Mouse (Mus musculus): ENCODE results near the gene Wdr18. TPM values are rescaled to one million over a fixed set of nuclear protein-coding genes. Genes with fewer than 3 reads are reported as not detected.

The Wdr18 gene
- total and polyA plus RNA-seq, 3 experiments, result 28.5 to 69.0 (median 34.6) TPM

- no peak for DNase-seq (ENCODE audit: low spot score)
- ATAC-seq (ENCODE audit: extremely low read depth, insufficient number of reproducible peaks, low FRiP score, poor library complexity, severe bottlenecking), result no peak
- peaks cover 34% of the 10 kb centered on the region for H3K36me3 ChIP-seq (replicated peaks)
- peaks cover 92% of the 10 kb centered on the region for H3K4me1 ChIP-seq (ENCODE audit: insufficient read depth, low read depth, low read length)
- no peaks in the 10 kb centered on the region; the same call in 1 of the 2 replicates for H3K27me3 ChIP-seq (ENCODE audit: insufficient read depth, low read length)
- TF ChIP-seq CTCF (IDR thresholded peaks at IDR 0.05; ENCODE audit: low read depth, low read length) (no peak), GATA2 (IDR thresholded peaks at IDR 0.05; ENCODE audit: borderline replicate concordance, low read depth, low read length) (no peak), POLR2AphosphoS5 (IDR thresholded peaks at IDR 0.05; ENCODE audit: insufficient replicate concordance, low read depth, low read length) (no peak), GATA1 (IDR thresholded peaks at IDR 0.05; ENCODE audit: borderline replicate concordance, low read length) (no peak), TAL1 (conservative IDR thresholded peaks at IDR 0.05; ENCODE audit: low read depth, low read length) (no peak)
- peaks cover 7% of the 10 kb centered on the region for H3K9me3 ChIP-seq (replicated peaks)
- H3K4me3 ChIP-seq (ENCODE audit: low read depth, low read length), result peak overlapping the region; percentile 87
Measured at GRCm38 (mm10) chr10:79916081-79916480, 43.9 kb upstream of the Wdr18 start.

- peaks cover 15% of the 10 kb centered on the region for H3K9me3 ChIP-seq (replicated peaks)
- peak; percentile 85 for DNase-seq (ENCODE audit: low spot score)
- no peak for TF ChIP-seq CTCF (IDR thresholded peaks at IDR 0.05; ENCODE audit: low read depth, low read length)
- TF ChIP-seq TAL1 (conservative IDR thresholded peaks at IDR 0.05; ENCODE audit: low read depth, low read length), result no peak
- no peak for TF ChIP-seq GATA2 (IDR thresholded peaks at IDR 0.05; ENCODE audit: borderline replicate concordance, low read depth, low read length)
- TF ChIP-seq GATA1 (IDR thresholded peaks at IDR 0.05; ENCODE audit: borderline replicate concordance, low read length), result no peak
- TF ChIP-seq POLR2AphosphoS5 (IDR thresholded peaks at IDR 0.05; ENCODE audit: insufficient replicate concordance, low read depth, low read length), result no peak
- no peaks in the 10 kb centered on the region; the same call in 1 of the 2 replicates for H3K27me3 ChIP-seq (ENCODE audit: insufficient read depth, low read length)
- peak within 1 kb of the TSS; percentile 87 for H3K4me3 ChIP-seq (ENCODE audit: low read depth, low read length)
- H3K4me1 ChIP-seq (ENCODE audit: insufficient read depth, low read depth, low read length), result peaks cover 83% of the 10 kb centered on the region
- ATAC-seq (ENCODE audit: extremely low read depth, insufficient number of reproducible peaks, low FRiP score, poor library complexity, severe bottlenecking), result 0 out of 2 replicates have a peak, but pooled peaks have one; percentile 30
- peaks cover 25% of the 10 kb centered on the region for H3K36me3 ChIP-seq (replicated peaks)
Measured at GRCm38 (mm10) chr10:79916808-79917531, 43.0 kb upstream of the Wdr18 start, which contains the start of gene Kiss1r. Kiss1r (plus strand) TSS chr10:79916971.

GRCm38 (mm10) chr10:79917532-79918100, 42.3 kb upstream of the Wdr18 start:
- H3K9me3 ChIP-seq (replicated peaks), result peaks cover 15% of the 10 kb centered on the region
- H3K4me3 ChIP-seq (ENCODE audit: low read depth, low read length), result peak overlapping the region; percentile 87; the same call in 1 of the 2 replicates
- ATAC-seq (ENCODE audit: extremely low read depth, insufficient number of reproducible peaks, low FRiP score, poor library complexity, severe bottlenecking) (no peak), DNase-seq (ENCODE audit: low spot score) (no peak)
- peaks cover 78% of the 10 kb centered on the region for H3K4me1 ChIP-seq (ENCODE audit: insufficient read depth, low read depth, low read length)
- no peak for TF ChIP-seq GATA1 (IDR thresholded peaks at IDR 0.05; ENCODE audit: borderline replicate concordance, low read length)
- peaks cover 19% of the 10 kb centered on the region for H3K36me3 ChIP-seq (replicated peaks)
- no peaks in the 10 kb centered on the region; the same call in 1 of the 2 replicates for H3K27me3 ChIP-seq (ENCODE audit: insufficient read depth, low read length)

- Histone ChIP-seq H3K27me3 (ENCODE audit: insufficient read depth, low read length) (no peaks in the 10 kb centered on the region; the same call in 1 of the 2 replicates), H3K9me3 (replicated peaks) (peaks cover 15% of the 10 kb centered on the region), H3K4me3 (ENCODE audit: low read depth, low read length) (no peak overlapping the region), H3K36me3 (replicated peaks) (peaks cover 10% of the 10 kb centered on the region), H3K4me1 (ENCODE audit: insufficient read depth, low read depth, low read length) (peaks cover 73% of the 10 kb centered on the region)
- ATAC-seq (ENCODE audit: extremely low read depth, insufficient number of reproducible peaks, low FRiP score, poor library complexity, severe bottlenecking), result no peak
- DNase-seq (ENCODE audit: low spot score), result no peak
- TF ChIP-seq CTCF (IDR thresholded peaks at IDR 0.05; ENCODE audit: low read depth, low read length) (no peak), GATA1 (IDR thresholded peaks at IDR 0.05; ENCODE audit: borderline replicate concordance, low read length) (no peak), POLR2AphosphoS5 (IDR thresholded peaks at IDR 0.05; ENCODE audit: insufficient replicate concordance, low read depth, low read length) (no peak), GATA2 (IDR thresholded peaks at IDR 0.05; ENCODE audit: borderline replicate concordance, low read depth, low read length) (no peak)
Measured at GRCm38 (mm10) chr10:79918231-79919078, 41.5 kb upstream of the Wdr18 start.

- ATAC-seq (ENCODE audit: extremely low read depth, insufficient number of reproducible peaks, low FRiP score, poor library complexity, severe bottlenecking), result no peak
- Histone ChIP-seq H3K4me1 (ENCODE audit: insufficient read depth, low read depth, low read length) (peaks cover 66% of the 10 kb centered on the region), H3K4me3 (ENCODE audit: low read depth, low read length) (peak overlapping the region; percentile 54; the same call in 1 of the 2 replicates), H3K36me3 (replicated peaks) (peaks cover 3% of the 10 kb centered on the region), H3K9me3 (replicated peaks) (peaks cover 15% of the 10 kb centered on the region), H3K27me3 (ENCODE audit: insufficient read depth, low read length) (no peaks in the 10 kb centered on the region; the same call in 1 of the 2 replicates)
- DNase-seq (ENCODE audit: low spot score), result no peak
- TF ChIP-seq GATA2 (IDR thresholded peaks at IDR 0.05; ENCODE audit: borderline replicate concordance, low read depth, low read length) (no peak), GATA1 (IDR thresholded peaks at IDR 0.05; ENCODE audit: borderline replicate concordance, low read length) (no peak)
Measured at GRCm38 (mm10) chr10:79919251-79919849, 40.6 kb upstream of the Wdr18 start.

Measured in G1E (cell line).